Mouse (Mus musculus) kidney, postnatal 0 days (tissue): Measurements from ENCODE around the gene Asdurf. TPM values are rescaled to one million over a fixed set of nuclear protein-coding genes. Genes with fewer than 3 reads are reported as not detected.
"Not testable (repeated sequence)": the region's sequence is repeated elsewhere in the genome, so short reads cannot be mapped to it uniquely, and the experiment has no call there.

Experiments used
- ATAC-seq: fragments of 200-750 bp; cut with Nextera tagmentation; replicated peaks from 2 replicates; pipeline ENCODE4 v1.8.0; 2017; ENCODE audit warnings: low read depth, moderate number of reproducible peaks, moderate TSS enrichment, moderate library complexity; ENCODE audit not compliant: low FRiP score
- DNase-seq: peaks from one replicate; pipeline ENCODE4 v3.0.0-alpha.2; 2016; ENCODE audit warnings: low spot score
- H3K27ac ChIP-seq: fragments of 300-500 bp; sonication (generic); 2 replicates; pipeline ENCODE4 v1.5.1; 2014; ENCODE audit warnings: mild to moderate bottlenecking
- H3K27me3 ChIP-seq: fragments of 300-500 bp; sonication (generic); 2 replicates; pipeline ENCODE4 v1.6.1; 2014; ENCODE audit warnings: low read length, mixed read lengths; ENCODE audit not compliant: insufficient read depth
- H3K36me3 ChIP-seq: fragments of 300-500 bp; sonication (generic); 2 replicates; pipeline ENCODE4 v1.6.1; 2014; ENCODE audit warnings: low read length, mixed read lengths; ENCODE audit not compliant: insufficient read depth
- H3K4me1 ChIP-seq: fragments of 300-500 bp; sonication (generic); replicated peaks from 2 replicates; pipeline ENCODE4 v1.6.1; 2014; ENCODE audit warnings: antibody characterized with exemption, low read length, mixed read lengths; ENCODE audit not compliant: insufficient read depth
- H3K4me2 ChIP-seq: fragments of 300-500 bp; sonication (generic); 2 replicates; pipeline ENCODE4 v1.6.1; 2014; ENCODE audit warnings: mild to moderate bottlenecking, low read length, moderate library complexity, mixed read lengths
- H3K4me3 ChIP-seq: fragments of 300-500 bp; sonication (generic); replicated peaks from 2 replicates; pipeline ENCODE4 v1.5.1; 2014; ENCODE audit warnings: low read depth, low read length
- H3K9ac ChIP-seq: fragments of 300-500 bp; sonication (generic); 2 replicates; pipeline ENCODE4 v1.6.1; 2014; ENCODE audit warnings: low read depth, low read length
- H3K9me3 ChIP-seq: fragments of 300-500 bp; sonication (generic); replicated peaks from 2 replicates; pipeline ENCODE4 v1.6.1; 2016; ENCODE audit warnings: low read length, inconsistent platforms, mixed read lengths
- CTCF ChIP-seq: IDR thresholded peaks from 2 replicates; pipeline ENCODE4 v1.5.1; 2016; ENCODE audit warnings: antibody characterized with exemption, low read depth, mild to moderate bottlenecking, moderate library complexity
- whole genome bisulfite sequencing: fragments of 180-500 bp; shearing (Covaris S2); extraction: QIAGEN DNeasy Blood & Tissue Kit; methylation state at CpG from one replicate; pipeline ENCODE4 v1.1.7; 2014; 5-methylcytosine and 5-hydroxymethylcytosine counted together
- polyA plus RNA-seq: library from polyadenylated mRNA; unstranded; fragments of >200 nt; fragmentation: Nextera tagmentation; extraction: Ambion mirVana; gene quantifications from 2 replicates; pipeline ENCODE4 v1.2.1, GENCODE M21; 2015

Asdurf gene
- polyA plus RNA-seq, result 5.4 and 11.5 TPM in 2 replicates

- Histone ChIP-seq H3K4me3 (peak within 1 kb of the TSS; percentile 62), H3K9me3 (no peaks in the 10 kb centered on the region), H3K36me3 (peaks cover 9% of the 10 kb centered on the region), H3K27ac (peak within 1 kb of the TSS; percentile 65; the same call in 1 of the 2 replicates), H3K9ac (peak within 1 kb of the TSS; percentile 72), H3K4me1 (peaks cover 4% of the 10 kb centered on the region), H3K27me3 (no peaks in the 10 kb centered on the region), H3K4me2 (peak within 1 kb of the TSS; percentile 58)
- peak; percentile 74 for TF ChIP-seq CTCF
- under 1% methylated on average over 37 of the region's 44 CpGs for WGBS
- peak; percentile 98 for DNase-seq
- ATAC-seq, result peak; percentile 100
These were observed at the start of gene Asdurf, which contains the start of the genes Gm28551 and Asnsd1 for GRCm38 (mm10) chr1:53352327-53353261. Gene Asdurf (minus strand): TSS chr1:53352619. Gene Gm28551 (minus strand): TSS chr1:53352667. Gene Asnsd1 (minus strand): TSS chr1:53352752.

- H3K4me3 ChIP-seq, H3K36me3 ChIP-seq, H3K27ac ChIP-seq, H3K9ac ChIP-seq, ATAC-seq, H3K9me3 ChIP-seq, H3K4me1 ChIP-seq, H3K27me3 ChIP-seq: not testable (repeated sequence)
- WGBS, result 30% methylated on average over 21 of the region's 21 CpGs
- H3K4me2 ChIP-seq, result peak overlapping the region; percentile 37
- peak; percentile 13 for DNase-seq
These were observed 41.7 kb upstream of the Asdurf start for GRCm38 (mm10) chr1:53393936-53394760.

GRCm38 (mm10) chr1:53388762-53389161, 36.3 kb upstream of the Asdurf start:
- no peak overlapping the region for H3K9ac ChIP-seq
- H3K27ac ChIP-seq, result no peak overlapping the region
- no peaks in the 10 kb centered on the region for H3K9me3 ChIP-seq
- H3K4me1 ChIP-seq, result no peaks in the 10 kb centered on the region
- whole genome bisulfite sequencing, result 92% methylated on average over 11 of the region's 14 CpGs
- H3K4me2 ChIP-seq, result no peak overlapping the region
- H3K36me3 ChIP-seq, result no peaks in the 10 kb centered on the region
- TF ChIP-seq CTCF, result no peak
- no peak overlapping the region for H3K4me3 ChIP-seq
- ATAC-seq, result no peak
- H3K27me3 ChIP-seq, result no peaks in the 10 kb centered on the region
- no peak for DNase-seq

- DNase-seq, result no peak
- Histone ChIP-seq H3K4me1 (no peaks in the 10 kb centered on the region), H3K36me3 (no peaks in the 10 kb centered on the region), H3K4me2 (no peak overlapping the region), H3K27me3 (no peaks in the 10 kb centered on the region), H3K4me3 (no peak overlapping the region), H3K9ac (no peak overlapping the region), H3K27ac (no peak overlapping the region), H3K9me3 (no peaks in the 10 kb centered on the region)
- 66% methylated on average over 6 of the region's 6 CpGs for WGBS
- no peak for TF ChIP-seq CTCF
- no peak for ATAC-seq
These were observed 31.8 kb upstream of the Asdurf start for GRCm38 (mm10) chr1:53384085-53384688.

GRCm38 (mm10) chr1:53377731-53378130, 25.3 kb upstream of the Asdurf start:
- TF ChIP-seq CTCF, result no peak
- no peak for DNase-seq
- Histone ChIP-seq H3K9ac (no peak overlapping the region), H3K36me3 (no peaks in the 10 kb centered on the region), H3K9me3 (no peaks in the 10 kb centered on the region), H3K4me3 (no peak overlapping the region), H3K4me2 (no peak overlapping the region), H3K27me3 (no peaks in the 10 kb centered on the region), H3K4me1 (no peaks in the 10 kb centered on the region), H3K27ac (no peak overlapping the region)
- no peak for ATAC-seq
- 70% methylated on average over 3 of the region's 3 CpGs for WGBS

GRCm38 (mm10) chr1:53375965-53376364, 23.5 kb upstream of the Asdurf start:
- DNase-seq, H3K36me3 ChIP-seq, H3K4me2 ChIP-seq, H3K4me1 ChIP-seq, ATAC-seq, H3K4me3 ChIP-seq, H3K27me3 ChIP-seq, H3K9ac ChIP-seq, H3K27ac ChIP-seq, H3K9me3 ChIP-seq: not testable (repeated sequence)
- WGBS, result 85% methylated on average over 2 of the region's 2 CpGs
